Mouse (Mus musculus) neutrophil, adult 5-6 weeks (primary cell): ENCODE data around the gene Oaz1. TPM values are rescaled to one million over a fixed set of nuclear protein-coding genes. Genes with fewer than 3 reads are reported as not detected.

Experiments
- ATAC-seq: fragments of 151-379, 151-347 bp; 2 replicates; pipeline ENCODE4 v1.8.0; 2017; ENCODE audit warnings: mild to moderate bottlenecking, moderate TSS enrichment; ENCODE audit not compliant: insufficient number of reproducible peaks, poor library complexity, low FRiP score, severe bottlenecking; ENCODE audit errors: extremely low read depth
- total RNA-seq: library from RNA; stranded (forward); fragments of 200-1000 nt; gene quantifications from 2 replicates; pipeline ENCODE4 v1.2.3, GENCODE M21; 2017

Oaz1 gene
- total RNA-seq, 1 experiment from 2014 or later, result 227 TPM

GRCm38 (mm10) chr10:80876028-80876427 is 49.6 kb downstream of the Oaz1 start:
- peak; percentile 63 for ATAC-seq

GRCm38 (mm10) chr10:80876594-80876993 is 50.1 kb downstream of the Oaz1 start:
- ATAC-seq, result no peak

Other genes starting within 250 kb of the Oaz1 start
- 6.5 and 8.0 TPM in 2 replicates for gene Klf16, start 249.3 kb upstream of the Oaz1 start, total RNA-seq
- 26.4 and 33.0 TPM in 2 replicates for gene Abhd17a, start 236.3 kb upstream of the Oaz1 start, total RNA-seq
- 11.2 and 13.3 TPM in 2 replicates for gene Scamp4, start 223.8 kb upstream of the Oaz1 start, total RNA-seq
- gene Adat3, start 223.8 kb upstream of the Oaz1 start, total RNA-seq, result not detected in 2 replicates
- 0.74 and 1.3 TPM in 2 replicates for gene Gm49322, start 220.6 kb upstream of the Oaz1 start, total RNA-seq
- gene Csnk1g2, start 203.8 kb upstream of the Oaz1 start, total RNA-seq, result 216 and 221 TPM in 2 replicates
- gene Btbd2, start 169.6 kb upstream of the Oaz1 start, total RNA-seq, result 21.4 and 22.8 TPM in 2 replicates
- 105 and 113 TPM in 2 replicates for gene Mknk2, start 148.5 kb upstream of the Oaz1 start, total RNA-seq
- 171 and 197 TPM in 2 replicates for gene Mob3a, start 124.7 kb upstream of the Oaz1 start, total RNA-seq
- 32.9 and 46.6 TPM in 2 replicates for gene Izumo4, start 124.5 kb upstream of the Oaz1 start, total RNA-seq
- gene Ap3d1, start 84.4 kb upstream of the Oaz1 start, total RNA-seq, result 142 and 173 TPM in 2 replicates
- gene Dot1l, start 71.5 kb upstream of the Oaz1 start, total RNA-seq, result 18.0 and 21.4 TPM in 2 replicates
- gene Sf3a2, start 28.5 kb upstream of the Oaz1 start, total RNA-seq, result 15.5 and 20.4 TPM in 2 replicates
- 50.4 and 52.8 TPM in 2 replicates for gene Plekhj1, start 28.0 kb upstream of the Oaz1 start, total RNA-seq
- gene Amh, start 21.4 kb upstream of the Oaz1 start, total RNA-seq, result 0.81 TPM in 1 of 2 replicates, not detected in the other
- not detected in 2 replicates for gene Jsrp1, start 13.2 kb upstream of the Oaz1 start, total RNA-seq
- gene Lingo3, start 17.4 kb downstream of the Oaz1 start, total RNA-seq, result not detected in 2 replicates
- gene Lsm7, start 28.6 kb downstream of the Oaz1 start, total RNA-seq, result 50.7 and 60.8 TPM in 2 replicates
- gene Sppl2b, start 28.6 kb downstream of the Oaz1 start, total RNA-seq, result 13.3 and 20.7 TPM in 2 replicates
- gene Tmprss9, start 45.2 kb downstream of the Oaz1 start, total RNA-seq, result not detected in 2 replicates
- gene Timm13, start 74.3 kb downstream of the Oaz1 start, total RNA-seq, result 15.1 and 23.1 TPM in 2 replicates
- gene Lmnb2, start 91.6 kb downstream of the Oaz1 start, total RNA-seq, result 8.0 and 11.8 TPM in 2 replicates
- 59.9 and 63.2 TPM in 2 replicates for gene Gadd45b, start 103.4 kb downstream of the Oaz1 start, total RNA-seq
- gene Gng7, start 188.3 kb downstream of the Oaz1 start, total RNA-seq, result not detected in 2 replicates
- gene Diras1, start 199.0 kb downstream of the Oaz1 start, total RNA-seq, result not detected in 2 replicates
- gene Slc39a3, start 210.8 kb downstream of the Oaz1 start, total RNA-seq, result 8.6 and 19.5 TPM in 2 replicates
- 59.2 and 64.5 TPM in 2 replicates for gene Sgta, start 233.5 kb downstream of the Oaz1 start, total RNA-seq
- gene Thop1, start 243.4 kb downstream of the Oaz1 start, total RNA-seq, result 1.5 and 4.5 TPM in 2 replicates